Mouse (Mus musculus) colon, adult 2 months (tissue): ENCODE results near the gene Vmn1r231. TPM values are rescaled to one million over a fixed set of nuclear protein-coding genes. Genes with fewer than 3 reads are reported as not detected.

Source experiments
- polyA plus RNA-seq: library from polyadenylated mRNA; depleted of rRNA; stranded (reverse); fragments of >200 nt; gene quantifications from 2 replicates; pipeline ENCODE4 v1.2.3, GENCODE M21; 2012; rRNA removed

Vmn1r231 gene
- not detected in 2 replicates for polyA plus RNA-seq

DNA sequence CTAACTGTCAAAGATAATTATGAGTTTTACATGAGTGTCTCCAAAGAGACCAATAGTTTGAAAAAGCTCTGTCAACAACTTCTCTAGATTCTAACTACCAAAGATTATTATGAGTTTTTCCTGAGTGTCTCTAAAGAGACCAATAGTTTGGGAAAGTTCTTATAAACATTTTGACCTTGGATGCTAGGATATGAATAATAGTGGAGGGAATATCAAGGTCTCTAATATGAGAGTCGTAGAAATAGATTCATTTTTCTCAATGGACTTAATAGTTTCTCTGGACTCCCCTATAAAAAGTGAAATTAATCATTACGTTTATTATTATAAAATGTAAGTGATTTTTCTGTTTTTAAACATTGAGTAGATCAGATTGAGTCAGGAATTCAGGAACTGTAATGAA, at the start of gene Vmn1r231:
Gene Vmn1r231 (minus strand): TSS at position 101 of the 400 bp plus-strand sequence.

DNA sequence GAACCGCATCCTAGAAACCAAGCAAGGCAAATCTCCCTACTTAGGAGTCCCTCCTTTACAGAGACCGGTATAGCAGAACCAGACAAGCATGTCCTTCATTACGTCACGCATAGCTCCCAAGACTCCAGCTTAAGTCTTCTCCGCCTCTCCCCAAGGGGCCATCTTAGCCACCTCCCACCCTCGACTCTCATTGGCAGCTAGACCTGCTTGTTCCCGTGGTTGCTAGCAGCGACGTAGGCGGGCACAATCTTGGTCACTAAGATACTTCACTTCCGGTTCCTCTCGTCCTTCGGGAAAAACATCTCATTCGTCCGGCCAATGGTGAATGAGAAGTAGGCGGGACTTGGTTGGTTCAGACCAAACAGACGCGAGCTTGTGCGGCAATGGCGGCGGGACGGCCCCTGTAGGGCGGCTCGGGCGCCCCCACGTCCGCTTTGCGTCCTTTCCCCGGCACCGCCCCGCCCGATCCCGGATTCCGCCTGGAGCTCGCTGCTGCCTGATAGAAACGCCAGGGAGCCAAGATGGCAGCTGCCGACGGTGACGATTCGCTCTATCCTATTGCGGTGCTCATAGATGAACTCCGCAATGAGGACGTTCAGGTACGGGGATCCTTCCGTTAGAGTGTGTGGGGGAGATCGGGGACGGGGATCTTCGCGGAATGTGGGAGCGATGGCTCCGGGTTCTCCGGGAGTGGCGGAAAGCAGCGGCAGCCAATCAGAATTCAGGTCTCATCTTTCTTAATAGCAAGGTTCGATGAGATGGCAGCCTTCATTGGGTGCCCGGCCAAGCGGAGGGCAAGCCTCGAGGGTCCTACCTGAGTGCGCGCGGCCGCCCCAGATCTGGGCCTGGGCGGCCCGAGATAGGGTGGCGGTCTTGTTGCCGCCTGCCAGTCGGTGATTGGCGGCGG, 40.3 kb upstream of the Vmn1r231 start, which contains the start of gene Ppp2r1a:
Gene Ppp2r1a (plus strand): TSS at position 327 of the 907 bp plus-strand sequence.

DNA sequence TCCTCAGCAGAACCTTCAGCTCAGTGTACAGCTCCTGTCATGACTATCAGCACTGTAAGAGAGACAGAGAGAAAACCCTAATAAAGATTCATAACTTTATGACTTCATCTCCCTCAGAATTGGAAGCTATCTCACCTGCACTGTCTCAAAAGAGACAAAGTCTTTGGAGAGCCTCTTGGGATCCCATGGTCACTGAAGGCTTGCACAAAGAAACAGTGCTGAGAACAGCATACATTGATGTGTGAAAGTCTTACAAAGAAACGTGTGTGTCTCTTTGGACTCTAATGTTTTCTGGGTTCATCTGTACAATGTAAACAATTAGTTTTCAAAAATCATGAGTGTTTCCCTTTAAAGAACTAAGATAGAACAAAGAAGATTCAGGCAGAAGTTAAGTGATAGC, 14.7 kb upstream of the Vmn1r231 start, which contains the start of gene Vmn1r232:
Gene Vmn1r232 (minus strand): TSS at position 101 of the 400 bp plus-strand sequence.

DNA sequence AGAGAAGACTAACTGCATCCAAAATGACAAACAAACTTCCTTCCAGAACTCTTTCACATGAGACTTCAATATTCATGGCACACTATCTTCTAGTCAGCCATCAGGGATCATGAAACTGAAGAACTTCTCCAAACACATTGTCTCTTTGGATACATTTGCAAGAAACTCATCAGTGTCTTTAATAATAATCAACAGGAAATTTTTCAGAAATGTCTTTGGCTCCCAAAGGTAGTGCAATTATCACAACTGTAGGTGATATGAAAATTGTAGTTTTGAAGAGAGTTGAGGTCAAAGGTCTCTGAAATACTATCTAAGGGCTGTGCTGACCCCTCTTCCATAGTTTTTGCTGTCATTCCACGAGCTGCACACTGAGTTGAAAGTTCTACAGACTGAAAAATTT, 64.7 kb downstream of the Vmn1r231 start, which contains the start of gene Vmn1r230:
Gene Vmn1r230 (plus strand): TSS at position 301 of the 400 bp plus-strand sequence.

Other genes with a start within 250 kb of the Vmn1r231 start
- gene Vmn1r226, start 222.2 kb downstream of the Vmn1r231 start, polyA plus RNA-seq = not detected in 2 replicates
- not detected in 2 replicates for gene Vmn1r227, start 175.2 kb downstream of the Vmn1r231 start, polyA plus RNA-seq
- not detected in 2 replicates for gene Vmn1r228, start 118.9 kb downstream of the Vmn1r231 start, polyA plus RNA-seq
- not detected in 2 replicates for gene Vmn1r229, start 93.5 kb downstream of the Vmn1r231 start, polyA plus RNA-seq
- gene Vmn1r230, start 64.6 kb downstream of the Vmn1r231 start, polyA plus RNA-seq = not detected in 2 replicates
- not detected in 2 replicates for gene Vmn1r232, start 14.6 kb upstream of the Vmn1r231 start, polyA plus RNA-seq
- 196 and 197 TPM in 2 replicates for gene Ppp2r1a, start 40.2 kb upstream of the Vmn1r231 start, polyA plus RNA-seq
- not detected in 2 replicates for gene Vmn1r233, start 91.4 kb upstream of the Vmn1r231 start, polyA plus RNA-seq
- 1.3 and 1.7 TPM in 2 replicates for gene Zfp160, start 103.8 kb upstream of the Vmn1r231 start, polyA plus RNA-seq